Mouse (Mus musculus): ENCODE results near the gene Krtap19-2. TPM values are rescaled to one million over a fixed set of nuclear protein-coding genes. Genes with fewer than 3 reads are reported as not detected.

Krtap19-2 gene
- polyA plus RNA-seq, 1 experiment from 2014 or later = not detected

DNA sequence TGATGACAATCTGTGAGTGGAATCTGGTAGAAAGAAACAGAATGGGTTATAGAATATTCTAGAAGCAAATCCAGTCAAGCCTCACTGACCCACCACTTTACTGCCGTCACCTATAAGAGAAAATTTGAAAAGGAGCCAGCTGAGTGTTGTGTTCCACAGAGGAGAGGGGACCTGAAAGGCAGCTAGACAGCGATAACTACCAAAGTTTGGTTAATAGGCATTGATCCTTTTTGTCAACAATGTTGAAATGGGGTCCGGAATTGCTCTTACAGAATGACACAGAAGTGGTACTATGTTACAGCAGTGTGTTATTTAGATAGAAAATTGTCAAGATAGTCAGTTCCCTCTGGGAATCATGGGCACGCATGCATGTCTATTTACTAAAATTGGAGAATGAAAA, 25.5 kb downstream of the Krtap19-2 start:
- 77% methylated on average over 4 of the region's 4 CpGs for WGBS
- no peak overlapping the region for H3K27ac ChIP-seq (replicated peaks in 1 of 2; ENCODE audit: control insufficient read depth in 1 of 2, insufficient read depth in 1 of 2, low read depth in 2 of 2, low read length in 2 of 2)

DNA sequence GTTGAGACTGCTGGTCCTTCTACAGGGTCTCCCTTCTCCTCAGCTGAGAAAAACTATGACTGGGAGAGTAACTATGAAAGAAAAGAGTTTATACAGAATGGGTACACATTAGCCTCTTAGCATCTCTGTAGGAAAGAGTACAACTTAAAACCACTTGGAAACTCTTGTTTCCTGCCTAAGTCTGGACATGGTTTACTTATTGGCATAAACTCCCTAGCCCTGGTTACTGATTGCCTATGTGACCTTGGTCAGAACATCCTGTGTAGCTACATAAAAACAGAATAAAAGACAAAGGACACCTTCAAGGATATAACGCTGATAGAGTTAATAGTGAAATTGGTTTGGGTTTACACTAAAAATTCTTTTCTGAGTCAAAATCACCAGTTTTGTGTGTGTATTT, 26.7 kb downstream of the Krtap19-2 start:
- Histone ChIP-seq H3K4me3 (ENCODE audit: control insufficient read depth in 1 of 2, insufficient read depth in 1 of 2, low read depth in 1 of 2, low read length in 2 of 2) (no peak overlapping the region), H3K27ac (replicated peaks in 1 of 2; ENCODE audit: control insufficient read depth in 1 of 2, insufficient read depth in 1 of 2, low read depth in 2 of 2, low read length in 2 of 2) (no peak overlapping the region), H3K9ac (ENCODE audit: low read length) (no peak overlapping the region), H3K9me3 (ENCODE audit: control insufficient read depth, low read length) (no peaks in the 10 kb centered on the region), H3K27me3 (ENCODE audit: control insufficient read depth, insufficient read depth, low read length) (no peaks in the 10 kb centered on the region), H3K4me2 (ENCODE audit: low read length) (no peak overlapping the region), H3K4me1 (ENCODE audit: control insufficient read depth in 2 of 2, insufficient read depth in 2 of 2, low read length in 2 of 2) (no peaks in the 10 kb centered on the region), H3K36me3 (ENCODE audit: control insufficient read depth, insufficient read depth, low read length) (no peaks in the 10 kb centered on the region)
- WGBS = 92% methylated on average over 1 of the region's 1 CpGs
- no peak for ATAC-seq (ENCODE audit: insufficient number of reproducible peaks, insufficient read depth, low FRiP score, low read depth)

More for the DNA sequence above, 25.5 kb downstream of the Krtap19-2 start:
- no peak overlapping the region for H3K9ac ChIP-seq (ENCODE audit: low read length)
- H3K4me3 ChIP-seq (ENCODE audit: control insufficient read depth in 1 of 2, insufficient read depth in 1 of 2, low read depth in 1 of 2, low read length in 2 of 2) = no peak overlapping the region
- ATAC-seq (ENCODE audit: insufficient number of reproducible peaks, insufficient read depth, low FRiP score, low read depth) = no peak
- H3K9me3 ChIP-seq (ENCODE audit: control insufficient read depth, low read length) = no peaks in the 10 kb centered on the region
- no peaks in the 10 kb centered on the region for H3K27me3 ChIP-seq (ENCODE audit: control insufficient read depth, insufficient read depth, low read length)
- H3K36me3 ChIP-seq (ENCODE audit: control insufficient read depth, insufficient read depth, low read length) = no peaks in the 10 kb centered on the region
- no peaks in the 10 kb centered on the region for H3K4me1 ChIP-seq (ENCODE audit: control insufficient read depth in 2 of 2, insufficient read depth in 2 of 2, low read length in 2 of 2)
- H3K4me2 ChIP-seq (ENCODE audit: low read length) = no peak overlapping the region

- WGBS = 78% methylated on average over 3 of the region's 3 CpGs
- H3K4me2 ChIP-seq (ENCODE audit: low read length) = no peak overlapping the region
- no peaks in the 10 kb centered on the region for H3K4me1 ChIP-seq (ENCODE audit: control insufficient read depth in 2 of 2, insufficient read depth in 2 of 2, low read length in 2 of 2)
- H3K27me3 ChIP-seq (ENCODE audit: control insufficient read depth, insufficient read depth, low read length) = no peaks in the 10 kb centered on the region
- H3K9me3 ChIP-seq (ENCODE audit: control insufficient read depth, low read length) = no peaks in the 10 kb centered on the region
- no peak for ATAC-seq (ENCODE audit: insufficient number of reproducible peaks, insufficient read depth, low FRiP score, low read depth)
- no peaks in the 10 kb centered on the region for H3K36me3 ChIP-seq (ENCODE audit: control insufficient read depth, insufficient read depth, low read length)
- H3K27ac ChIP-seq (replicated peaks in 1 of 2; ENCODE audit: control insufficient read depth in 1 of 2, insufficient read depth in 1 of 2, low read depth in 2 of 2, low read length in 2 of 2) = no peak overlapping the region
- no peak overlapping the region for H3K4me3 ChIP-seq (ENCODE audit: control insufficient read depth in 1 of 2, insufficient read depth in 1 of 2, low read depth in 1 of 2, low read length in 2 of 2)
- H3K9ac ChIP-seq (ENCODE audit: low read length) = no peak overlapping the region
Observed at GRCm38 (mm10) chr16:88826978-88827377, 47.1 kb downstream of the Krtap19-2 start.

GRCm38 (mm10) chr16:88826095-88826652, 47.9 kb downstream of the Krtap19-2 start, which contains the start of gene Krtap14:
Gene Krtap14, minus strand, starts transcription at chr16:88826145.
- Histone ChIP-seq H3K9me3 (ENCODE audit: control insufficient read depth, low read length) (no peaks in the 10 kb centered on the region), H3K27ac (replicated peaks in 1 of 2; ENCODE audit: control insufficient read depth in 1 of 2, insufficient read depth in 1 of 2, low read depth in 2 of 2, low read length in 2 of 2) (no peak within 1 kb of the TSS), H3K36me3 (ENCODE audit: control insufficient read depth, insufficient read depth, low read length) (no peaks in the 10 kb centered on the region), H3K27me3 (ENCODE audit: control insufficient read depth, insufficient read depth, low read length) (no peaks in the 10 kb centered on the region), H3K4me3 (ENCODE audit: control insufficient read depth in 1 of 2, insufficient read depth in 1 of 2, low read depth in 1 of 2, low read length in 2 of 2) (no peak within 1 kb of the TSS), H3K4me1 (ENCODE audit: control insufficient read depth in 2 of 2, insufficient read depth in 2 of 2, low read length in 2 of 2) (no peaks in the 10 kb centered on the region), H3K4me2 (ENCODE audit: low read length) (no peak within 1 kb of the TSS), H3K9ac (ENCODE audit: low read length) (no peak within 1 kb of the TSS)
- no peak for ATAC-seq (ENCODE audit: insufficient number of reproducible peaks, insufficient read depth, low FRiP score, low read depth)
- 79% methylated on average over 9 of the region's 9 CpGs for WGBS

- no peak overlapping the region for H3K9ac ChIP-seq (ENCODE audit: low read length)
- H3K4me2 ChIP-seq (ENCODE audit: low read length) = no peak overlapping the region
- H3K9me3 ChIP-seq (ENCODE audit: control insufficient read depth, low read length) = no peaks in the 10 kb centered on the region
- WGBS = 79% methylated on average over 3 of the region's 3 CpGs
- H3K27ac ChIP-seq (replicated peaks in 1 of 2; ENCODE audit: control insufficient read depth in 1 of 2, insufficient read depth in 1 of 2, low read depth in 2 of 2, low read length in 2 of 2) = no peak overlapping the region
- no peak overlapping the region for H3K4me3 ChIP-seq (ENCODE audit: control insufficient read depth in 1 of 2, insufficient read depth in 1 of 2, low read depth in 1 of 2, low read length in 2 of 2)
- H3K4me1 ChIP-seq (ENCODE audit: control insufficient read depth in 2 of 2, insufficient read depth in 2 of 2, low read length in 2 of 2) = no peaks in the 10 kb centered on the region
- no peaks in the 10 kb centered on the region for H3K36me3 ChIP-seq (ENCODE audit: control insufficient read depth, insufficient read depth, low read length)
- H3K27me3 ChIP-seq (ENCODE audit: control insufficient read depth, insufficient read depth, low read length) = no peaks in the 10 kb centered on the region
- no peak for ATAC-seq (ENCODE audit: insufficient number of reproducible peaks, insufficient read depth, low FRiP score, low read depth)
Observed at GRCm38 (mm10) chr16:88823736-88824135, 50.3 kb downstream of the Krtap19-2 start.

Other genes with a start within 250 kb of the Krtap19-2 start
- gene 2310079G19Rik, start 246.6 kb downstream of the Krtap19-2 start, polyA plus RNA-seq (2014; fragmentation: Nextera tagmentation; extraction: Ambion mirVana) = not detected in 2 replicates
- gene Krtap26-1, start 226.5 kb downstream of the Krtap19-2 start, polyA plus RNA-seq (2014; fragmentation: Nextera tagmentation; extraction: Ambion mirVana) = not detected in 2 replicates
- not detected in 2 replicates for gene Krtap27-1, start 202.6 kb downstream of the Krtap19-2 start, polyA plus RNA-seq (2014; fragmentation: Nextera tagmentation; extraction: Ambion mirVana)
- not detected in 2 replicates for gene 2310061N02Rik, start 166.3 kb downstream of the Krtap19-2 start, polyA plus RNA-seq (2014; fragmentation: Nextera tagmentation; extraction: Ambion mirVana)
- not detected in 2 replicates for gene Krtap13-1, start 145.4 kb downstream of the Krtap19-2 start, polyA plus RNA-seq (2014; fragmentation: Nextera tagmentation; extraction: Ambion mirVana)
- not detected in 2 replicates for gene Krtap13, start 122.6 kb downstream of the Krtap19-2 start, polyA plus RNA-seq (2014; fragmentation: Nextera tagmentation; extraction: Ambion mirVana)
- not detected in 2 replicates for gene 2310034C09Rik, start 115.4 kb downstream of the Krtap19-2 start, polyA plus RNA-seq (2014; fragmentation: Nextera tagmentation; extraction: Ambion mirVana)
- gene 2310057N15Rik, start 100.1 kb downstream of the Krtap19-2 start, polyA plus RNA-seq (2014; fragmentation: Nextera tagmentation; extraction: Ambion mirVana) = not detected in 2 replicates
- gene Gm5965, start 96.4 kb downstream of the Krtap19-2 start, polyA plus RNA-seq (2014; fragmentation: Nextera tagmentation; extraction: Ambion mirVana) = not detected in 2 replicates
- gene Gm20741, start 62.0 kb downstream of the Krtap19-2 start, polyA plus RNA-seq (2014; fragmentation: Nextera tagmentation; extraction: Ambion mirVana) = not detected in 2 replicates
- gene Krtap15, start 54.1 kb downstream of the Krtap19-2 start, polyA plus RNA-seq (2014; fragmentation: Nextera tagmentation; extraction: Ambion mirVana) = not detected in 2 replicates
- gene Krtap14, start 48.1 kb downstream of the Krtap19-2 start, polyA plus RNA-seq (2014; fragmentation: Nextera tagmentation; extraction: Ambion mirVana) = not detected in 2 replicates
- gene Krtap19-1, start 4.9 kb downstream of the Krtap19-2 start, polyA plus RNA-seq (2014; fragmentation: Nextera tagmentation; extraction: Ambion mirVana) = not detected in 2 replicates
- not detected in 2 replicates for gene Krtap19-3, start 3.8 kb upstream of the Krtap19-2 start, polyA plus RNA-seq (2014; fragmentation: Nextera tagmentation; extraction: Ambion mirVana)
- not detected in 2 replicates for gene Krtap19-4, start 10.8 kb upstream of the Krtap19-2 start, polyA plus RNA-seq (2014; fragmentation: Nextera tagmentation; extraction: Ambion mirVana)
- not detected in 2 replicates for gene Krtap19-5, start 22.2 kb upstream of the Krtap19-2 start, polyA plus RNA-seq (2014; fragmentation: Nextera tagmentation; extraction: Ambion mirVana)
- gene Krtap19-9b, start 58.0 kb upstream of the Krtap19-2 start, polyA plus RNA-seq (2014; fragmentation: Nextera tagmentation; extraction: Ambion mirVana) = not detected in 2 replicates
- gene Krtap16-3, start 88.6 kb upstream of the Krtap19-2 start, polyA plus RNA-seq (2014; fragmentation: Nextera tagmentation; extraction: Ambion mirVana) = not detected in 2 replicates
- gene Krtap22-2, start 136.5 kb upstream of the Krtap19-2 start, polyA plus RNA-seq (2014; fragmentation: Nextera tagmentation; extraction: Ambion mirVana) = not detected in 2 replicates
- gene Gm10229, start 141.0 kb upstream of the Krtap19-2 start, polyA plus RNA-seq (2014; fragmentation: Nextera tagmentation; extraction: Ambion mirVana) = not detected in 2 replicates
- not detected in 2 replicates for gene Krtap6-1, start 157.4 kb upstream of the Krtap19-2 start, polyA plus RNA-seq (2014; fragmentation: Nextera tagmentation; extraction: Ambion mirVana)
- gene Gm10228, start 167.2 kb upstream of the Krtap19-2 start, polyA plus RNA-seq (2014; fragmentation: Nextera tagmentation; extraction: Ambion mirVana) = not detected in 2 replicates
- not detected in 2 replicates for gene Krtap6-5, start 173.6 kb upstream of the Krtap19-2 start, polyA plus RNA-seq (2014; fragmentation: Nextera tagmentation; extraction: Ambion mirVana)
- not detected in 2 replicates for gene 1110025L11Rik, start 189.7 kb upstream of the Krtap19-2 start, polyA plus RNA-seq (2014; fragmentation: Nextera tagmentation; extraction: Ambion mirVana)
- not detected in 2 replicates for gene Krtap6-3, start 209.7 kb upstream of the Krtap19-2 start, polyA plus RNA-seq (2014; fragmentation: Nextera tagmentation; extraction: Ambion mirVana)